Mouse (Mus musculus) heart, embryonic 13.5 days (tissue): ENCODE measurements around the gene Rnase1. TPM values are rescaled to one million over a fixed set of nuclear protein-coding genes. Genes with fewer than 3 reads are reported as not detected.

Experiments used
- ATAC-seq: fragments of 200-750 bp; cut with Nextera tagmentation; 2 replicates; pipeline ENCODE4 v1.8.0; 2017; ENCODE audit warnings: moderate TSS enrichment; ENCODE audit not compliant: insufficient number of reproducible peaks, low FRiP score, low TSS enrichment; ENCODE audit errors: extremely low read depth
- H3K27ac ChIP-seq: fragments of 300-500 bp; sonication (generic); replicated peaks from 2 replicates; pipeline ENCODE4 v1.5.1; 2015; ENCODE audit warnings: moderate library complexity, mild to moderate bottlenecking, inconsistent platforms
- H3K27me3 ChIP-seq: fragments of 300-500 bp; sonication (generic); replicated peaks from 2 replicates; pipeline ENCODE4 v1.6.1; 2015; ENCODE audit warnings: mild to moderate bottlenecking, inconsistent platforms
- H3K36me3 ChIP-seq: fragments of 300-500 bp; sonication (generic); 2 replicates; pipeline ENCODE4 v1.6.1; 2015; ENCODE audit warnings: mild to moderate bottlenecking, inconsistent platforms
- H3K4me1 ChIP-seq: fragments of 300-500 bp; sonication (generic); 2 replicates; pipeline ENCODE4 v1.6.1; 2015; ENCODE audit warnings: inconsistent platforms
- H3K4me2 ChIP-seq: fragments of 300-500 bp; sonication (generic); 2 replicates; pipeline ENCODE4 v1.6.1; 2015; ENCODE audit warnings: inconsistent platforms, mild to moderate bottlenecking, moderate library complexity
- H3K4me3 ChIP-seq: fragments of 300-500 bp; sonication (generic); 2 replicates; pipeline ENCODE4 v1.5.1; 2015; ENCODE audit warnings: moderate library complexity, mild to moderate bottlenecking, inconsistent platforms
- H3K9ac ChIP-seq: fragments of 300-500 bp; sonication (generic); 2 replicates; pipeline ENCODE4 v1.6.1; 2015; ENCODE audit warnings: inconsistent platforms, mild to moderate bottlenecking, moderate library complexity
- H3K9me3 ChIP-seq: fragments of 300-500 bp; sonication (generic); 2 replicates; pipeline ENCODE4 v1.6.1; 2016; ENCODE audit warnings: inconsistent platforms
- whole genome bisulfite sequencing: fragments of 180-500 bp; shearing (Covaris S2); methylation state at CpG from one replicate; pipeline ENCODE4 v1.1.7; 2015; ENCODE audit warnings: mixed read lengths; 5-methylcytosine and 5-hydroxymethylcytosine counted together
- polyA plus RNA-seq: library from polyadenylated mRNA; unstranded; fragments of >200 nt; fragmentation: Nextera tagmentation; extraction: Ambion mirVana; gene quantifications from 2 replicates; pipeline ENCODE4 v1.2.1, GENCODE M21; 2015

Rnase1 gene
- polyA plus RNA-seq, 1 experiment from 2014 or later, result 0.49 TPM

DNA sequence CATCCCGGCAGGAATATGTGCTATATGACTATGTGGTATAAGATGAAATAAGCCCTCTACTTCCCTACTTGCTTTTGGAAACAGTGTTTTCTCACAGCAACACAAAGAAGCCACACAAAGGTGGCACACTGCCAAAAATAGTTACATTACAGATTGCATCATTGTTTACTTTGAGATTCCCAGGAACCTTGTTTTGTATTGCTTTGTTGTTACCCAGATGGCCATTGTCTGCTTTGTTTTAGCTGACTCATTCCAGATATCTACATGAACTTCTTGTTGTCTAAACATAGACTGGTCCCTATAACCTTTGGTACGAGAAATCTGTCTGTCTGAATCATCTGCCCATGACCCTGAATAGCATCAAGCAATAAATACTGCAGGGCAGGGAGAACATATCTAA lies 6.2 kb downstream of the Rnase1 start:
- Histone ChIP-seq H3K9me3 (no peaks in the 10 kb centered on the region), H3K4me3 (no peak overlapping the region), H3K27ac (no peak overlapping the region), H3K27me3 (no peaks in the 10 kb centered on the region), H3K4me1 (peaks cover 14% of the 10 kb centered on the region), H3K36me3 (no peaks in the 10 kb centered on the region), H3K9ac (no peak overlapping the region), H3K4me2 (no peak overlapping the region)
- ATAC-seq, result no peak
- WGBS, result 70% methylated on average over 2 of the region's 2 CpGs

DNA sequence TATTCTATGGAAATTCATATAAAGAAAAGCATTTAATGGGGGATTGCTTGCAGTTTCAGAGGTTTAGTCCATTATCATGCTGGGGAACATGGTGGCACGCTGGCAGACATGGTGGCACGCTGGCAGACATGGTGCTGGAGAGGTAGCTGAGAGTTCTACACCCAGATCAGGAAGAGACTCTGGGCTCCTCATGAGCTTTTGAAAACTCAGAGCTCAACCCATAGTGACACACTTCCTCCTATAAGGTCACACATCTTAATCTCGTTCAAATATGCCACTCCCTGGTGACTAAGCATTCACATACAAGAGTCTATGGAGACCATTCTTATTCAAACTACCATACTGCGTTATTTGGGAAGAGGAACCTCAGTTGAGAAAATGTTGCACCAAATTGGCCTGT lies 14.2 kb downstream of the Rnase1 start:
- Histone ChIP-seq H3K9ac (no peak overlapping the region), H3K4me2 (no peak overlapping the region), H3K4me1 (peaks cover 18% of the 10 kb centered on the region), H3K4me3 (no peak overlapping the region), H3K36me3 (no peaks in the 10 kb centered on the region), H3K27me3 (no peaks in the 10 kb centered on the region), H3K27ac (no peak overlapping the region), H3K9me3 (no peaks in the 10 kb centered on the region)
- 80% methylated on average over 4 of the region's 4 CpGs for WGBS
- no peak for ATAC-seq

DNA sequence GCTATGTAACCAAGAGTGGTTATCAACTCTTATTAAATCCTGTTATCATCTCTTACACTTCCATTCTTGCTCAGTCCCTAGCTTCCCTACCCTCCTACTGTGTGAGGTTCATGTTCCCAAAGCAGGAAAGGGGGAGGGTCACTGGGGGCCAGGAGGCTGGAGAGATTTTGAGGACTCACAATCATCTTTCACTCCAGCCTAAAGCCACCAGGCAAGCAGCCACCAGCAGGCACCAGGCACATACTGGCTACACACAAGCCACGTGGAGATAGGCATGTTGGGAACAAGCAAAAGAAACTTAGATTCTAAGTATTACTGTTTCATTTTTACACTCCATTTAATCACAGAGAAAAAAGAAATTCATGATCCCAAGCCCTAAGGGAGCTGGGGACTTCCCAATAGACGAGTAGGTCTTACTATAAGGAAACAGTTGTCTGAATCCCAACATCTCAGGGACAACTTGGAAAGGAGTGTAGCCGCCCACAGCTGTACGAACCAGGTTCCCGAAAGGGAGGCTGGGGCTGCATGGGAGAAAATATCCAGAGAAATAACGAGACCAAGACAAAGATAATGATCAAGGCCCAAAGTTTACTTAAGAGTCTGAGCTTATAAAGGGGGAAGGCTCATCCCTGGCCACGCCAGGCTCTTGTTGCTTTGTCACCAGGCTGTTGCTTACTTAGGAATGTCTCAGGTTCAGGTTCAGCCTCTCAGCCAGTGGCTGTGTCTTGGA lies 15.3 kb downstream of the Rnase1 start:
- no peaks in the 10 kb centered on the region for H3K36me3 ChIP-seq
- no peak overlapping the region for H3K27ac ChIP-seq
- ATAC-seq, result no peak
- H3K27me3 ChIP-seq, result no peaks in the 10 kb centered on the region
- 62% methylated on average over 7 of the region's 7 CpGs for WGBS
- H3K4me1 ChIP-seq, result peaks cover 18% of the 10 kb centered on the region
- no peaks in the 10 kb centered on the region for H3K9me3 ChIP-seq
- H3K4me3 ChIP-seq, result no peak overlapping the region
- H3K9ac ChIP-seq, result no peak overlapping the region
- H3K4me2 ChIP-seq, result no peak overlapping the region

DNA sequence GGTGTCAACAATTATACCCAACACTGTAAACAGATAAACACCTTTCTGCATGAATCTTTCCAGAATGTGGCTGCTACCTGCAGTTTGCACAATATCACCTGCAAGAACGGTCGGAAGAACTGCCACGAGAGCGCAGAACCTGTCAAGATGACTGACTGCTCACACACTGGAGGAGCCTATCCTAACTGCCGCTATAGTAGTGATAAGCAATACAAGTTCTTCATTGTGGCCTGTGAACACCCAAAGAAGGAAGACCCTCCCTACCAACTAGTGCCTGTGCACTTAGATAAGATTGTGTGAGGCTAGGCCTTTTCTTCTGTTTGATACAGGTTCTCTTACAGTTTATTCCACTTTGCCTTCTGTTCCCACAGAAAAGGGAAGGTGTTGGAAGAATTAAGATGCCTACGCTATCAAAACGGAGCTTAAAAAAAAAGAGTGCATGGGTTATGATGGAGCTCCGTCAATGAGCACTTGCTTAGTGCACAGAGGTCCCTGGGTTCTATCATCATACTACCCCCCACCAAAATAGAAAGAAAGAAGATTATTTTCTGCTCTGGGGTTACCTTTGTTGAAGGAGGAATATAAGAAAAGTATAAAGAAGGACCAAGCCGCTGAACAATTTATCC lies 16.2 kb downstream of the Rnase1 start:
- Histone ChIP-seq H3K27ac (no peak overlapping the region), H3K27me3 (no peaks in the 10 kb centered on the region), H3K4me3 (no peak overlapping the region), H3K36me3 (no peaks in the 10 kb centered on the region), H3K4me1 (peaks cover 18% of the 10 kb centered on the region), H3K4me2 (peak overlapping the region; percentile 25), H3K9ac (no peak overlapping the region), H3K9me3 (no peaks in the 10 kb centered on the region)
- WGBS, result 40% methylated on average over 9 of the region's 9 CpGs
- no peak for ATAC-seq

DNA sequence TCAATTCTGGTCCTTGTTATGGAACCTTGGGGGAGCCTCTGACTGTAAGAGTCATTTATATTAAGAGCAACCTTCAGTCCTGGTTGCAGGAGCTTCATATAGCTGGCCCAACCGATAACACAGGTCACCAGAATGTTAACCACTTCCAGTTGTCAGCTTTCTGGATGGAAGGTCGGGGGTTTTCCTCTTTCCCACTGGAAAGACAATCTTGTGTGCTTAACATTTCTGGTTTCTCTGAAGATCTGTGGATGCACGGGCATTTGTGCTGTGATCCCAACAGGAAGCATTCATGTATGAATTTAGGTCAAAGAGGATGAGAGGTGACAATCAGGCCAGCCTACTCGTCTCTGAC lies 17.0 kb downstream of the Rnase1 start:
- Histone ChIP-seq H3K27me3 (no peaks in the 10 kb centered on the region), H3K4me1 (peaks cover 18% of the 10 kb centered on the region), H3K4me2 (peak overlapping the region; percentile 25), H3K9ac (no peak overlapping the region), H3K27ac (no peak overlapping the region), H3K36me3 (no peaks in the 10 kb centered on the region), H3K4me3 (no peak overlapping the region), H3K9me3 (no peaks in the 10 kb centered on the region)
- 48% methylated on average over 4 of the region's 4 CpGs for WGBS
- no peak for ATAC-seq

DNA sequence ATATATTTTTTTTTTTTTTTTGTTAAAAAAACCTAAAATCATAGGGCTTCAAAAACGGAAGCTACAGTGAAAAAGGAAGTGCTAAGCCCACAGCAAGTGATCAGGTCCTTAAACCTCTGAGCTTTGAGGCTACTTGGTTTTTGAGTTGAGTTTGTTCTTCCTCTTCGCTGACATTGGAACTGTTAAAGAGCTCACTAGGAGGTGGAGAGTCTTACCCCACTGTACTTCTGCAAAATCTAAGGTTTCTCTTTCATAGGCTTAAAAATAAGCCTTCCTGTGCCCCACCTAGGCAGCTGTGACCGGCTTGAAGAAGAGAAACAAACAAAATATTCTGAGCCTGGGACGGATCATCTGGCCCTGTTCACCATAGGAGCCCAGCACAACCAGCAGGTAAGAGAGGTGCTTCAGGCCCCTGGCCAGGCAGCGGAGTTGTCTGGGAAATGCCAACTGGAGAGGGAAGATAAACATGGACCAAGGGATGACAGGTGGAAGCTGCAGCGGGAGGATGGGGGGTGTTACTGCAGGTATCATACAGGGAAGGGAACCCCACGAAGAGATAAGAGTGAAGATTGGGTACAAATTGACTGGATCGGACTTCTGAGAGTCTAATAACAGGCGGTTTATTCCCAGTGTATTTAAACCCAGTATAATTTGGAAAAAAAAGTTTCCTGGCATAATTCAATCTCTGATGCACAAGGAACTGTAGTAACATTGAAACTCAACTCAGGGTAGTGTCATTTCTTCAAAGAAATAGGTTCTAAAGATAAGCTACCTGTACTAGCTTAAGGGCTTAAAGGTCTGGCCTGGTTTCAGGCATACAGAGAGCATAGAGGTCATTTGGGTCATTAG lies 17.6 kb downstream of the Rnase1 start:
- Histone ChIP-seq H3K27ac (no peak overlapping the region), H3K4me2 (no peak overlapping the region), H3K27me3 (no peaks in the 10 kb centered on the region), H3K4me3 (no peak overlapping the region), H3K36me3 (no peaks in the 10 kb centered on the region), H3K4me1 (peaks cover 18% of the 10 kb centered on the region), H3K9me3 (no peaks in the 10 kb centered on the region), H3K9ac (no peak overlapping the region)
- ATAC-seq, result no peak
- WGBS, result 62% methylated on average over 9 of the region's 9 CpGs

DNA sequence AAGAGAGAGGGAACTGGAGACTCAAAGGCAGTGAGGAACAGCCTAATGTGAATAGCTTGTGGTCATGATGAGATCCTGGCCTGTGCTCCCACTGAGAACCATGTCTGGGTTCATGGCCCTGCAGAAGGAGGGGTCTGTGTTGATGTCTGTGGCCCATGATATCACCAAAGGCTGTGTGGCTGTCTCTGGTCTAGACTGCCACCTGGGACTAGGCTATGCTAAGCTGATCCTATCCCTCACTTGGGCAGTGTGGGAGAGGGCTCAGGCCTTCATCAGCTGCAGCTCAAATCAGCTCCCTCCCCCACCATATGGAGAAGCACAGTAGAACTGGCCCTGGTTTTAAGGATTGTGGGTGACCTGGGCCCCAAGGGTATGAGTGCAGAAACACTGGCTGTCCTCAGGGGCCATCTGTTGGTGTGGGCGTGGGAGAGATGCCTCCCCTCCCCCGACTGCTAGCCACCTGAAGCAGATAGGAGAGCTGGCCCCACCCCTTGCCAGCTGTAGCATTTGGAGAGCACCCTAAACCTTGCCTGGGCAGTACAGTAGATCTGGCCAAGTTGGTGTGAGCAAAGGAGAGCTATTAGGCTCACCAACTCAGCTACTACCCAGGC lies 18.8 kb downstream of the Rnase1 start:
- ATAC-seq, result no peak
- H3K9me3 ChIP-seq, result no peaks in the 10 kb centered on the region
- peaks cover 18% of the 10 kb centered on the region for H3K4me1 ChIP-seq
- no peak overlapping the region for H3K4me2 ChIP-seq
- no peak overlapping the region for H3K4me3 ChIP-seq
- no peaks in the 10 kb centered on the region for H3K36me3 ChIP-seq
- H3K27ac ChIP-seq, result no peak overlapping the region
- no peaks in the 10 kb centered on the region for H3K27me3 ChIP-seq
- H3K9ac ChIP-seq, result no peak overlapping the region
- 69% methylated on average over 2 of the region's 2 CpGs for WGBS

DNA sequence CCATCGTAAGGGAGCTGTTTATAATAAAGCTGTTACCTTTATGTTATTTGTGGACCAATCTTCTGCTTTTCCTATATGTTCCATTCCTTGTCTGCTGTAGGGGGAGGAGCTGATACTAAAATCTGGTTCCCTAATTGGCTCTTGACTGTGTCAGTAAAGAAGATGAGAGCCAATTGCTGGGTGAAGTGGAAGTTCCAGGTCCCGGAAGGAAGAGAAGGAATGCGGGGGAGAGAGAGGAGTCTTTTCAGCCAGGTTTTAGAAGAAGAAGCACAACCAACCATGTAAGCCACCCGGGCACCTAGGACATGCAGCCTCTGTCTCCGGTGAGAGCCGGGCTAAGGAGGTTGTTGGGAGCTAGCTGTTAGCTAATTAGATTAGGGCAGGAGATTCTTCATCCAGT lies 20.9 kb downstream of the Rnase1 start:
- no peaks in the 10 kb centered on the region for H3K9me3 ChIP-seq
- H3K27me3 ChIP-seq, result no peaks in the 10 kb centered on the region
- no peak overlapping the region for H3K9ac ChIP-seq
- no peak for ATAC-seq
- no peak overlapping the region for H3K4me3 ChIP-seq
- no peak overlapping the region for H3K27ac ChIP-seq
- H3K4me2 ChIP-seq, result no peak overlapping the region
- H3K4me1 ChIP-seq, result peaks cover 18% of the 10 kb centered on the region
- H3K36me3 ChIP-seq, result no peaks in the 10 kb centered on the region
- WGBS, result 78% methylated on average over 6 of the region's 6 CpGs

DNA sequence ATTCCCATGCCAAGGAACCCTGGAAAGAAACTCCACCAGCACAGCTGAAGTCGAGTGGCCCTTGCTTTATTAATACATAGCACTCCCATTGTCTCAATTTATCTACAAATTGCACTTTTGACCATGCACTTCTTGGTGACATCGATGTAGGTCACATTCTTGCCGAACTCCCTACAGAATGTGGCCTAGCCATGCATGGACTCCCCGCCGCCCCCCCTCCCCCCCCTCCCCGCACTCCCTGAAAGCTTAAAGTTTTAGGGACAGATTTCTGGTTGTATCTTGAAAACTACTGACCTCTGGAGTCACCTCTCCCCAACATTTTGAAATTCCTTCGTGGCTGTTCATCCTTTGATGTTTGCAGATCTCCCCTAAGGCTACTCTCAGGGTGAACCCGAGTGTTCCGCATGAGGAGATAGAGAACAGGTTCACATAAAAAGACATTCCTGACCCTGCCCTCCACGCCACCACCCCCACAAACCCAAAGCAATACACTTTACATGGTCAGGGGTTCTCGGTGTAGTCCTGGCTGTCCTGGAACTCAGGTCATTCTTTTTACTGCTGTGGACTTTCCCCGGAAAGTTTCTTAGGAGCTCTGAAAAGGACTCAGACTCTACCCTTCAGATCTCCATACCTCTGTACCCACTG lies 32.5 kb downstream of the Rnase1 start, which contains the start of gene Eddm3b:
Gene Eddm3b, plus strand, starts transcription at position 511 of the 645 bp plus-strand sequence.
- H3K4me1 ChIP-seq, result peaks cover 13% of the 10 kb centered on the region
- no peaks in the 10 kb centered on the region for H3K9me3 ChIP-seq
- no peaks in the 10 kb centered on the region for H3K27me3 ChIP-seq
- peak within 1 kb of the TSS; percentile 18; the same call in 1 of the 2 replicates for H3K4me2 ChIP-seq
- no peaks in the 10 kb centered on the region for H3K36me3 ChIP-seq
- 52% methylated on average over 12 of the region's 12 CpGs for WGBS
- no peak within 1 kb of the TSS for H3K27ac ChIP-seq
- H3K4me3 ChIP-seq, result no peak within 1 kb of the TSS
- no peak for ATAC-seq
- no peak within 1 kb of the TSS for H3K9ac ChIP-seq

DNA sequence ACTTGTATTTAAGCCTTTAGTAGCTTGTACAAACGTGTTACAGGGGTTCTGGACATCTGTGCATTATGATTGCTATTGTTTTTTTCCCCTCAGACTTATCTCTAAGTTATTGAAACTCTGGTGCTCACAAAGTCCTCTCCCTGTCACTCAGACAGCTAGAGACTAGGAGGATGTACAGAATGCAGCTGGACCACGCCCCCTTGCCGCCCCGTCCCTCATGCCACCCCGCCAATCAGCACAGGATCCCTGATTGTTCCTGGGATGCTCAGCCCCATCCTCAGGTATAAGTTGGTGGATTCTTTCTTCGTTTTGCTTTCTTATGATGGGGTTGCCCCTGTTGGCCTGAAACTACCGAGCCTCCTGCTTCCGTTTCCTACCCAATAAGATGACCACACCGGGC lies 33.1 kb downstream of the Rnase1 start:
- Histone ChIP-seq H3K27me3 (no peaks in the 10 kb centered on the region), H3K4me2 (peak overlapping the region; percentile 18; the same call in 1 of the 2 replicates), H3K9me3 (no peaks in the 10 kb centered on the region), H3K36me3 (no peaks in the 10 kb centered on the region), H3K9ac (no peak overlapping the region), H3K27ac (no peak overlapping the region), H3K4me3 (no peak overlapping the region), H3K4me1 (peaks cover 13% of the 10 kb centered on the region)
- no peak for ATAC-seq
- 47% methylated on average over 9 of the region's 9 CpGs for WGBS

DNA sequence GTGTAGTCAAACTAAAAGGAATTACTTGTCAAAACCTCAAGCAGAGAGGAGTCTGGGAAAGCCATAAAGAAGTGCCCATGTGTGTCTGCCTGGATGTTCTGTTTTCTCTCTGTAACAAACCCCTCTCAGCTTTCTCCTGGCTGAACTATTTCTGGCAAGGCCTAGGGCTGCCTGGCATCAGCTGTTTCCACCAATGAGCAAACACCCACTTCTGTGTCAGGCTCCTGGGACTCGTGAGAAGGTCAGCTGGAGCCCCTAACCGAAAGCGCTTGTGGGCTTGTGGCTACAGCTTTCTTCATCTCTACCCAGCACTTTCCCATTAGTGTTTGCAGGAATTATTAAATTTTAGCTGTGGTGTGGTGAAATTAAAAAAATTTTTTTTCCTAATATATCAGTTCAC lies 34.6 kb downstream of the Rnase1 start:
- Histone ChIP-seq H3K9ac (no peak overlapping the region), H3K4me2 (peak overlapping the region; percentile 9; the same call in 1 of the 2 replicates), H3K4me3 (no peak overlapping the region), H3K27me3 (no peaks in the 10 kb centered on the region), H3K4me1 (peaks cover 13% of the 10 kb centered on the region), H3K36me3 (no peaks in the 10 kb centered on the region), H3K9me3 (no peaks in the 10 kb centered on the region), H3K27ac (peak overlapping the region; percentile 53)
- peak; percentile 58; the same call in 1 of the 2 replicates for ATAC-seq
- 35% methylated on average over 3 of the region's 3 CpGs for WGBS
